Mouse (Mus musculus): ENCODE results near the gene Ankrd54. TPM values are rescaled to one million over a fixed set of nuclear protein-coding genes. Genes with fewer than 3 reads are reported as not detected.

The Ankrd54 gene
- polyA plus RNA-seq, 1 experiment from 2014 or later: 47.9 TPM

- 65% methylated on average over 4 of the region's 4 CpGs for WGBS (ENCODE audit: insufficient replicate concordance)
These were observed 37.7 kb upstream of the Ankrd54 start for GRCm38 (mm10) chr15:79100391-79100790.

GRCm38 (mm10) chr15:79099456-79099855, 36.8 kb upstream of the Ankrd54 start:
- 0 out of 2 replicates have a peak, but pooled peaks cover 8% of the 10 kb centered on the region for H3K27me3 ChIP-seq
- no peak overlapping the region for H3K4me2 ChIP-seq
- H3K27ac ChIP-seq (replicated peaks): no peak overlapping the region
- H3K9me3 ChIP-seq (replicated peaks): no peaks in the 10 kb centered on the region
- ATAC-seq (ENCODE audit: insufficient read depth): no peak
- H3K36me3 ChIP-seq (replicated peaks): peaks cover 18% of the 10 kb centered on the region
- H3K9ac ChIP-seq: no peak overlapping the region
- no peak overlapping the region for H3K4me3 ChIP-seq (replicated peaks)
- WGBS (ENCODE audit: insufficient replicate concordance): 40% methylated on average over 4 of the region's 4 CpGs
- peaks cover 25% of the 10 kb centered on the region for H3K4me1 ChIP-seq (replicated peaks)

More at GRCm38 (mm10) chr15:79100391-79100790, 37.7 kb upstream of the Ankrd54 start:
- no peak for ATAC-seq (ENCODE audit: insufficient read depth)
- Histone ChIP-seq H3K4me1 (replicated peaks) (peaks cover 31% of the 10 kb centered on the region), H3K27ac (replicated peaks) (no peak overlapping the region), H3K27me3 (0 out of 2 replicates have a peak, but pooled peaks cover 8% of the 10 kb centered on the region), H3K36me3 (replicated peaks) (peaks cover 9% of the 10 kb centered on the region), H3K4me2 (no peak overlapping the region), H3K9me3 (replicated peaks) (no peaks in the 10 kb centered on the region), H3K4me3 (replicated peaks) (no peak overlapping the region), H3K9ac (no peak overlapping the region)

DNA sequence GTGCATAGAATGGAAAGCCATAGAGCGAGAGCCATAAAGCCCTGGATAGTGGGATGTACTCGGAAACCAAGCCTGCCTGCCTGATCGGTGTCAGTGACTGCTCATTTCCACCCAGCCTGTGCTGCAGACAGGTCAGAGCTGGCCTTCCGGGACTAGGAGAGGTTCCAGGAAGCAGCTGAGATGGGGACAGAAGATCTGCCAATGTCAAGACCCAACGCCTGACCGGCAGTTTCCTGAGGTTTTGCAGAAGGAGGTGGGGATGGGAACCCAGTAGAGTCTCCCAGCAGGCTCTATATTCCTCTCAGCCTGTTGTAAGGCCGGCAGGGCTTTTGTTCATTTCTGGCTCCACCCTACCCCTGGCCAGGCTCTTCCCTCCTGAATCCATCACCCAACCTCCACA, 36.2 kb upstream of the Ankrd54 start:
- WGBS (ENCODE audit: insufficient replicate concordance): 24% methylated on average over 7 of the region's 7 CpGs
- H3K4me1 ChIP-seq (replicated peaks): peaks cover 25% of the 10 kb centered on the region
- no peak for ATAC-seq (ENCODE audit: insufficient read depth)
- no peak overlapping the region for H3K4me2 ChIP-seq
- H3K27me3 ChIP-seq: 0 out of 2 replicates have a peak, but pooled peaks cover 8% of the 10 kb centered on the region
- no peaks in the 10 kb centered on the region for H3K9me3 ChIP-seq (replicated peaks)
- peaks cover 24% of the 10 kb centered on the region for H3K36me3 ChIP-seq (replicated peaks)
- no peak overlapping the region for H3K9ac ChIP-seq
- no peak overlapping the region for H3K27ac ChIP-seq (replicated peaks)
- no peak overlapping the region for H3K4me3 ChIP-seq (replicated peaks)

DNA sequence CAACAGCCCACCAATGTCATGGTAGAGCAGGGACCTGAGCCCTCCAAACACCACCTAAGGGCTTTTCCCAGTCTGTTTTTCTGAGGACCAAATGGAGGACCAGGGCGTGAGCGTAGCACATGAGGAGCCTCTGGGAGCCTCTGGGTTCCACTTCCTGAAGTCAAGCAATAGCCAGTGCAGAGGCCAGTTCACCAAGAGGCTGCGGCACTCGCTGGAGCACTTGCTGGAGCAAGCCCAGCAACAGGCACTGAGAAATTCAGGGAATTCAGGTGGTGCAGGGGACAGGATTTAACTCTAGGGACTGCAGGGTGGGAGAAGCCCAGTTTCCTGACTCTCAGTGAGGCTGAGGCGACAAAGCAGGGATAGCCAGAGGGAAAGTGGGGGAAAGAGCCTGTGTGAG, 35.5 kb upstream of the Ankrd54 start:
- Histone ChIP-seq H3K27me3 (0 out of 2 replicates have a peak, but pooled peaks cover 8% of the 10 kb centered on the region), H3K27ac (replicated peaks) (no peak overlapping the region), H3K4me3 (replicated peaks) (no peak overlapping the region), H3K36me3 (replicated peaks) (peaks cover 30% of the 10 kb centered on the region), H3K9me3 (replicated peaks) (no peaks in the 10 kb centered on the region), H3K4me1 (replicated peaks) (peaks cover 25% of the 10 kb centered on the region), H3K9ac (no peak overlapping the region), H3K4me2 (no peak overlapping the region)
- WGBS (ENCODE audit: insufficient replicate concordance): 55% methylated on average over 5 of the region's 5 CpGs
- no peak for ATAC-seq (ENCODE audit: insufficient read depth)

DNA sequence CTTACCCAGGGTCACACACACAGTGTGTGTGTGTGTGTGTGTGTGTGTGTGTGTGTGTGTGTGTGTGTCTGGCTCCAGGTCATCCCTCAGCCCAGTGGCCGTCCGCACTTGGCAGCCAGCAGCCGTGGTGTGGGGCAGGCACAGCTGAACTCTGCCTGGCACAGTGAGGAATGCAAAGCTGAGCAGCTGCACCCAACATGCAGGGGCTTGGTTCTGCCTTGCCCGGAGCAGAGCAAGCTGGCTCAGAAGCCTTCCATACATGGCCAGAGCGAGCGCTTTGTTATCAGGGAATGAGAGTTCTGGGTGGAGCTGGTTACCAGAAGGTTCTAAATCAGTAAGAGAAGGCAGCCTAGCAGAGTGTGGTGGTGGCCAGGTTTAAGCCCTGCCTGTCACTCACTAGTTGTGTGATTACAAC, 34.9 kb upstream of the Ankrd54 start:
- ATAC-seq (ENCODE audit: insufficient read depth): peak; percentile 52; the same call in 1 of the 2 replicates
- H3K27ac ChIP-seq (replicated peaks): no peak overlapping the region
- H3K9ac ChIP-seq: no peak overlapping the region
- WGBS (ENCODE audit: insufficient replicate concordance): 23% methylated on average over 6 of the region's 6 CpGs
- peaks cover 36% of the 10 kb centered on the region for H3K36me3 ChIP-seq (replicated peaks)
- H3K4me1 ChIP-seq (replicated peaks): peaks cover 25% of the 10 kb centered on the region
- H3K4me2 ChIP-seq: no peak overlapping the region
- H3K27me3 ChIP-seq: 0 out of 2 replicates have a peak, but pooled peaks cover 8% of the 10 kb centered on the region
- no peak overlapping the region for H3K4me3 ChIP-seq (replicated peaks)
- H3K9me3 ChIP-seq (replicated peaks): no peaks in the 10 kb centered on the region

GRCm38 (mm10) chr15:79097135-79097534, 34.4 kb upstream of the Ankrd54 start:
- Histone ChIP-seq H3K4me2 (no peak overlapping the region), H3K4me1 (replicated peaks) (peaks cover 25% of the 10 kb centered on the region), H3K27me3 (0 out of 2 replicates have a peak, but pooled peaks cover 8% of the 10 kb centered on the region), H3K9ac (no peak overlapping the region), H3K36me3 (replicated peaks) (peaks cover 41% of the 10 kb centered on the region), H3K9me3 (replicated peaks) (no peaks in the 10 kb centered on the region), H3K27ac (replicated peaks) (no peak overlapping the region), H3K4me3 (replicated peaks) (no peak overlapping the region)
- 33% methylated on average over 2 of the region's 2 CpGs for WGBS (ENCODE audit: insufficient replicate concordance)
- ATAC-seq (ENCODE audit: insufficient read depth): no peak

DNA sequence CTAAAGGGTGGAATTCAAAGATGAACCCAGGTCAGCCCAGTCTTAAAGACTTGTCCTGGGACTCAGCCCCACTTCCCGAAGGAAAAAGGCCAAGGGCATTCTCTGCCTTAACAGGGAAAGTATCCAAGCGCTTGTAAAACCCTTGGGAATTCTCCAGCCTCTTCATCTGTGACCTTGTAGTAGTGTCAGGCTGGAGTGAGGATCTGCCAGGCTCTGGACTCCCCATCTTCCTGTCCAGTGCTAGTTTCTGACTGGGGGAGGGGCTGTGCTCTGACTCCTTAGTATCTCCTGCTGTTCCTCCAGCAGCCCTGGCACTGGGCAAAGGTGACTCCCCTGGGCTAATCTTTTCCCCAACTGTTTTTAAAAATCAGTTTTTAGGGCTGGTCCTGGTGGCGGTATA, 33.9 kb upstream of the Ankrd54 start:
- Histone ChIP-seq H3K27ac (replicated peaks) (no peak overlapping the region), H3K4me1 (replicated peaks) (peaks cover 25% of the 10 kb centered on the region), H3K27me3 (0 out of 2 replicates have a peak, but pooled peaks cover 8% of the 10 kb centered on the region), H3K9me3 (replicated peaks) (no peaks in the 10 kb centered on the region), H3K9ac (no peak overlapping the region), H3K4me3 (replicated peaks) (no peak overlapping the region), H3K4me2 (no peak overlapping the region), H3K36me3 (replicated peaks) (peaks cover 47% of the 10 kb centered on the region)
- WGBS (ENCODE audit: insufficient replicate concordance): 76% methylated on average over 3 of the region's 3 CpGs
- ATAC-seq (ENCODE audit: insufficient read depth): no peak

DNA sequence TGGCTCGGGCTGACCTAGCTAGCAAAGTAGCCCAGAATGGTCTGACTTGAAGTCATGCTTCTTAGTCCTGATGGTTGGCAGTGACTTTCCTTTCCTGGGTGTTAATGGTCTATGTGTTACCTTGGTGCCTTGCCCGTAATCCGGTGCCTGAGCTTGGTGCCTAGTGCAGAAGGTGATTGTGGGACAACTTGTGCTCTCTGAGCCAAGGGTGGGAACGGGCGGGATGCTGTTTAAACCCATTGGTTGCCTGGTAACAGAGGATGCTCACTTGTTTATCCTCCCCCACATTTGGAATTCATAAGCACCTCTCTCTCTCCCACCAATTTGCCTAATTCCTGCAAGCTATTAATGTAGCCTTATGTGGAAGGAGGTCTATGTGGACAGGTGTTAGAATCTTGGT, 32.8 kb upstream of the Ankrd54 start:
- Histone ChIP-seq H3K9ac (no peak overlapping the region), H3K4me3 (replicated peaks) (no peak overlapping the region), H3K4me1 (replicated peaks) (peaks cover 25% of the 10 kb centered on the region), H3K27ac (replicated peaks) (no peak overlapping the region), H3K4me2 (no peak overlapping the region), H3K36me3 (replicated peaks) (peaks cover 58% of the 10 kb centered on the region), H3K9me3 (replicated peaks) (no peaks in the 10 kb centered on the region), H3K27me3 (0 out of 2 replicates have a peak, but pooled peaks cover 8% of the 10 kb centered on the region)
- ATAC-seq (ENCODE audit: insufficient read depth): no peak
- 68% methylated on average over 5 of the region's 5 CpGs for WGBS (ENCODE audit: insufficient replicate concordance)

GRCm38 (mm10) chr15:79093083-79093839, 30.6 kb upstream of the Ankrd54 start:
- peaks cover 80% of the 10 kb centered on the region for H3K36me3 ChIP-seq (replicated peaks)
- H3K4me1 ChIP-seq (replicated peaks): peaks cover 18% of the 10 kb centered on the region
- ATAC-seq (ENCODE audit: insufficient read depth): no peak
- H3K4me2 ChIP-seq: no peak overlapping the region
- H3K27me3 ChIP-seq: no peaks in the 10 kb centered on the region
- no peak overlapping the region for H3K9ac ChIP-seq
- no peak overlapping the region for H3K27ac ChIP-seq (replicated peaks)
- 70% methylated on average over 7 of the region's 7 CpGs for WGBS (ENCODE audit: insufficient replicate concordance)
- H3K9me3 ChIP-seq (replicated peaks): no peaks in the 10 kb centered on the region
- H3K4me3 ChIP-seq (replicated peaks): no peak overlapping the region

- Histone ChIP-seq H3K4me1 (replicated peaks) (peaks cover 9% of the 10 kb centered on the region; the same call in 1 of the 2 replicates), H3K9me3 (replicated peaks) (no peaks in the 10 kb centered on the region), H3K4me2 (no peak overlapping the region), H3K4me3 (replicated peaks) (no peak overlapping the region), H3K27ac (replicated peaks) (no peak overlapping the region), H3K9ac (no peak overlapping the region), H3K27me3 (no peaks in the 10 kb centered on the region), H3K36me3 (replicated peaks) (peaks cover 88% of the 10 kb centered on the region)
- WGBS (ENCODE audit: insufficient replicate concordance): 80% methylated on average over 6 of the region's 6 CpGs
- ATAC-seq (ENCODE audit: insufficient read depth): no peak
These were observed 29.6 kb upstream of the Ankrd54 start for GRCm38 (mm10) chr15:79092284-79092683.

DNA sequence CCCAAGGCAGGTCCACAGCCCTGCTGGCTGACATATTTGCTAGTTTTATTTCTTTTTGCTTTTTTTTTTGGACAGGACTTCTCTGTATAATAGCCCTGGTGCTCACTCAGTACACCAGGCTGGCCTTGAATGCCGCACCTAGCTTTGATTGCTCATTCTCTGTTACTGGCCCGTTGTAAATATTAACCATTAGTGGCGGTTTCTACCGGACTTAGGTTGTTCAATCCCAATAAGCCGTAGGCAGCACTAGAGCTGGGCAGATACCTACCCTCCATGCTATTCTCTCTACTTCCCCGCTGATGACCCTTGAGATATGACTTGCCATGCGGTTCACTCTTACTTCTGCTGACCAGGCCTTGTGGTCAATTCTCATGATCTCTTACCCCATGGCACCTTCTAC, 16.9 kb upstream of the Ankrd54 start:
- no peak overlapping the region for H3K4me3 ChIP-seq (replicated peaks)
- H3K4me2 ChIP-seq: no peak overlapping the region
- no peak overlapping the region for H3K9ac ChIP-seq
- peaks cover 83% of the 10 kb centered on the region for H3K36me3 ChIP-seq (replicated peaks)
- H3K27me3 ChIP-seq: no peaks in the 10 kb centered on the region
- no peak overlapping the region for H3K27ac ChIP-seq (replicated peaks)
- 77% methylated on average over 7 of the region's 7 CpGs for WGBS (ENCODE audit: insufficient replicate concordance)
- H3K9me3 ChIP-seq (replicated peaks): no peaks in the 10 kb centered on the region
- no peak for ATAC-seq (ENCODE audit: insufficient read depth)
- peaks cover 29% of the 10 kb centered on the region for H3K4me1 ChIP-seq (replicated peaks)

Data from liver, embryonic 15.5 days (tissue).